Mouse (Mus musculus): Measurements from ENCODE around the gene Snta1. TPM values are rescaled to one million over a fixed set of nuclear protein-coding genes. Genes with fewer than 3 reads are reported as not detected.

Snta1 gene
- polyA plus RNA-seq, 1 experiment from 2014 or later, result 6.7 TPM

DNA sequence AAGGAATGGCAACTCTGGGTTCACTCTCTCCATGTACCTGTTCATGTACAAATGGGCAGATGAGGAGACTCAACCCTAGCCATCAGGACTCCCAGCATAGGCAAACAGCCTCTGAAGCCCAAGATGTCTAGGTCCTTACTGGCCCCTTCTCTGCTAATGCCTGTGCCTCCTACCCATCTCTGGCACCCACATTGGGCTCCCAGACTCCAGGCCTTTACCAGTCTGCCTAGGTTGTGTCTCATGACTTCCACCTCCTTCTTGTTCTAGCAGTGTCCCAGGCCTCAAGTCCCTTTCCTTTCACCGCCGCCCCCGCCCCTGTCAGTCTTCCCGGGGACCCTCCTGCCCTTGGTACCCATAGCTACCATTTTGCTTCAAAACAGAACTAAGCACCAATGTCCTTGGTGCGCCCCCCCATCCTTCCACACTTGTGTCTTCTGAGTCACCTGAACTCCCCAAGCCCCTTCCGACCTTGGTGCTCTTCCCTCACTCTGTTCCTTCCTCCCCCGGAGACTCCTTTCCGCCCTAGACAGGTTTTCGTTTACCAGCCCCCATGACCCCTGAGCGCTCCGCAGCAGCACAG lies 746 bp downstream of the Snta1 start:
- Histone ChIP-seq H3K9me3 (ENCODE audit: control insufficient read depth, low read length) (no peaks in the 10 kb centered on the region), H3K9ac (ENCODE audit: low read length) (peak overlapping the region; percentile 74), H3K4me1 (replicated peaks; ENCODE audit: control insufficient read depth, insufficient read depth) (peaks cover 2% of the 10 kb centered on the region; the same call in 1 of the 2 replicates), H3K36me3 (ENCODE audit: control insufficient read depth, insufficient read depth, low read length) (no peaks in the 10 kb centered on the region), H3K27ac (replicated peaks) (peak overlapping the region; percentile 4; the same call in 1 of the 2 replicates), H3K4me3 (ENCODE audit: low read depth, low read length) (peak overlapping the region; percentile 68), H3K27me3 (ENCODE audit: control insufficient read depth, insufficient read depth, low read length) (no peaks in the 10 kb centered on the region), H3K4me2 (replicated peaks; ENCODE audit: low read depth) (peak overlapping the region; percentile 86)
- WGBS, result 37% methylated on average over 11 of the region's 11 CpGs
- TF ChIP-seq EP300 (optimal IDR thresholded peaks at IDR 0.05) (no peak), CTCF (IDR thresholded peaks at IDR 0.05; ENCODE audit: low read depth) (no peak)
- DNase-seq (ENCODE audit: low spot score), result no peak
- ATAC-seq (ENCODE audit: low FRiP score, low TSS enrichment), result no peak; the same call in 1 of the 2 replicates

DNA sequence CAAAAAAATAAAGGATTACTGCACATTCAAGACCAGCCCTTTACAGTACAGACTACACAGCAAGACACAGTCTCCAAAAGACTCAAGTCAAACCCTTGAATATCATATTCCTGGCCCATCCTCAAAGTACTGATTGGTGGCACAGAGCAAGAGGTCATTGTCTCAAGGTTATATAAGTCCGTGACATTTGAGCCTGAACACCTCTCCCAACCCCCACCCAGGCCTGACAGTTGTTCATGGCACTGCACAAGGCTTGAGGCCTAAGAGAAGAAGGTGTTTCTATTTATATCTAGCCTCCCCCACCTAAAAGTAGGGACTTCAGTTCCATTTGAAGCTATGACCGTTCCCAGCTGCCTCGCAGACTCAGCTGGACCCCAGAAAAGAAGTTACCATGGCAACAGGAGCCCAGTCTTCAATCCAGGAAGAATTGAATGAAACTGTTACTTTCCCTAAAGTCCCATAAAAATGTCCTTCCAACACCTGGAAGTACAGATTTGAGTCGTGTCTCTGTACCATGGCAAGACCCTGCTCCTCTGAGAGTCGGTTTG lies 2.4 kb downstream of the Snta1 start:
- 80% methylated on average over 5 of the region's 5 CpGs for WGBS
- Histone ChIP-seq H3K4me3 (ENCODE audit: low read depth, low read length) (no peak overlapping the region), H3K4me2 (replicated peaks; ENCODE audit: low read depth) (no peak overlapping the region), H3K4me1 (replicated peaks; ENCODE audit: control insufficient read depth, insufficient read depth) (peaks cover 2% of the 10 kb centered on the region; the same call in 1 of the 2 replicates), H3K9me3 (ENCODE audit: control insufficient read depth, low read length) (no peaks in the 10 kb centered on the region), H3K36me3 (ENCODE audit: control insufficient read depth, insufficient read depth, low read length) (no peaks in the 10 kb centered on the region), H3K27me3 (ENCODE audit: control insufficient read depth, insufficient read depth, low read length) (no peaks in the 10 kb centered on the region), H3K9ac (ENCODE audit: low read length) (no peak overlapping the region), H3K27ac (replicated peaks) (no peak overlapping the region)
- TF ChIP-seq CTCF (IDR thresholded peaks at IDR 0.05; ENCODE audit: low read depth), result no peak
- TF ChIP-seq EP300 (optimal IDR thresholded peaks at IDR 0.05), result no peak
- ATAC-seq (ENCODE audit: low FRiP score, low TSS enrichment), result no peak
- no peak for DNase-seq (ENCODE audit: low spot score)

DNA sequence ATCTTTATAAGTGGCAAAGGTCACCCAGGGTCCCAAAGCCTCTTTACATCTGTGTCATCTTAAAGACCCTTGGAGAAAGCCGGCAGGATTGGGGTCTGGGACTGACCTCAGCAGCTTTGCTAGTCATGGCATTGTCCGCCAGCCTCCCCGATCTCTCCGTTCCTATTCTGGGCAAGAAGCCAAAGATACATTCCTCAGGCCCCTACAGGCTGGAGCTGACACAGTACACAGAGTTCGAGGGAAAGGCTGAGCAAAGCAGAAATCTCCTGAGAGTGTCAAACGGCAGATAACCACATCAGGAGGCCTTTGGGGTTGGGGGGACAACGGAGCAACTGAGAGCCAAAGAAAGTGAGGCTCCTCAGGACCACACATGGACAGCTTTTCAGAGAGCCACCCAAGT lies 5.1 kb downstream of the Snta1 start:
- WGBS, result 3% methylated on average over 7 of the region's 7 CpGs
- no peaks in the 10 kb centered on the region for H3K36me3 ChIP-seq (ENCODE audit: control insufficient read depth, insufficient read depth, low read length)
- H3K9ac ChIP-seq (ENCODE audit: low read length), result no peak overlapping the region
- H3K4me1 ChIP-seq (replicated peaks; ENCODE audit: control insufficient read depth, insufficient read depth), result peaks cover 2% of the 10 kb centered on the region; the same call in 1 of the 2 replicates
- TF ChIP-seq CTCF (IDR thresholded peaks at IDR 0.05; ENCODE audit: low read depth), result peak; percentile 53
- TF ChIP-seq EP300 (optimal IDR thresholded peaks at IDR 0.05), result no peak
- H3K4me3 ChIP-seq (ENCODE audit: low read depth, low read length), result no peak overlapping the region
- peak overlapping the region; percentile 20; the same call in 1 of the 2 replicates for H3K4me2 ChIP-seq (replicated peaks; ENCODE audit: low read depth)
- DNase-seq (ENCODE audit: low spot score) (peak; percentile 61), ATAC-seq (ENCODE audit: low FRiP score, low TSS enrichment) (peak; percentile 70)
- peak overlapping the region; percentile 49; the same call in 1 of the 2 replicates for H3K27ac ChIP-seq (replicated peaks)
- no peaks in the 10 kb centered on the region for H3K27me3 ChIP-seq (ENCODE audit: control insufficient read depth, insufficient read depth, low read length)
- no peaks in the 10 kb centered on the region for H3K9me3 ChIP-seq (ENCODE audit: control insufficient read depth, low read length)

DNA sequence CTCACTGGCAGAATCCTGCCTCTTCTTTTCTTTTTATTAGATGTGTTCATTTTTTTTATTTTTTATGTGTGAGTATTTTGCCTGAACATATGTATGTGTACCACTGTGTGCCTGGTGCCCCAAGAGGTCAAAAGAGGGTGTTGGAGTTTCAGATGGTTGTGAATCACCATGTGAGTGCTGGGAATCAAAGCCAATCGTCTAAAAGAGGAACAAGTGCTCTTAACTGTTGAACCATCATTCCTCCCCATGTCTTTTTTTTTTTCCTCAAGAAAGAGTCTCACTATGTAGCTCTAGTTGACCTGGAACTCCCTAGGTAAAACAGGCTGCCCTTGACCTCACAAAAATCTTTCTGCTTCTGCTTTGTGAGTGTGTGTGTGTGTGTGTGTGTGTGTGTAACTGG lies 5.9 kb downstream of the Snta1 start:
- Histone ChIP-seq H3K4me1 (replicated peaks; ENCODE audit: control insufficient read depth, insufficient read depth) (peaks cover 2% of the 10 kb centered on the region; the same call in 1 of the 2 replicates), H3K4me2 (replicated peaks; ENCODE audit: low read depth) (no peak overlapping the region), H3K27ac (replicated peaks) (no peak overlapping the region), H3K9ac (ENCODE audit: low read length) (no peak overlapping the region), H3K27me3 (ENCODE audit: control insufficient read depth, insufficient read depth, low read length) (no peaks in the 10 kb centered on the region), H3K4me3 (ENCODE audit: low read depth, low read length) (no peak overlapping the region), H3K36me3 (ENCODE audit: control insufficient read depth, insufficient read depth, low read length) (no peaks in the 10 kb centered on the region), H3K9me3 (ENCODE audit: control insufficient read depth, low read length) (no peaks in the 10 kb centered on the region)
- WGBS, result 39% methylated on average over 1 of the region's 1 CpGs
- TF ChIP-seq EP300 (optimal IDR thresholded peaks at IDR 0.05) (no peak), CTCF (IDR thresholded peaks at IDR 0.05; ENCODE audit: low read depth) (no peak)
- no peak for ATAC-seq (ENCODE audit: low FRiP score, low TSS enrichment)
- DNase-seq (ENCODE audit: low spot score), result no peak

DNA sequence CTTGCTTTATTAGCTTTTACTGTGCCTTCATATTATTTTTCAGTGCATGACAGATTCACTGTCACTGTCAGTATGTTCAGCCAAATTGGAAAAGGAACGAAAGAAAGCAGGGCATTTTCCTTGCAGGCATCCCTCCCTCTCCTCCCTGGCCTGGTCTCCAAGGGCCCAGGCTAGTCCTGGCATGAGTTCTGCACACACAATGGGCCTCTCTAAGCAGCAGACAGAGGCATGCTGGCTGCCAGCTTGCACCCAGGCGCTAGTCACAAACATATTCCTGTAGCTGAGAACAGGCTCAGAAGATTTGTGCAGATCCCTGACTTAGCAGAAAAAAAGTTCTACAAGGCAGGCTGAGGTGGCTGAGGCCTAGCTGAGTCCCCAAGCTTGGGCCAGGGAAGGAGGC lies 8.6 kb downstream of the Snta1 start:
- ATAC-seq (ENCODE audit: low FRiP score, low TSS enrichment), result no peak
- DNase-seq (ENCODE audit: low spot score), result no peak
- no peak overlapping the region for H3K9ac ChIP-seq (ENCODE audit: low read length)
- no peak overlapping the region for H3K27ac ChIP-seq (replicated peaks)
- no peak overlapping the region for H3K4me2 ChIP-seq (replicated peaks; ENCODE audit: low read depth)
- H3K36me3 ChIP-seq (ENCODE audit: control insufficient read depth, insufficient read depth, low read length), result no peaks in the 10 kb centered on the region
- WGBS, result 60% methylated on average over 2 of the region's 2 CpGs
- H3K27me3 ChIP-seq (ENCODE audit: control insufficient read depth, insufficient read depth, low read length), result no peaks in the 10 kb centered on the region
- H3K9me3 ChIP-seq (ENCODE audit: control insufficient read depth, low read length), result no peaks in the 10 kb centered on the region
- TF ChIP-seq EP300 (optimal IDR thresholded peaks at IDR 0.05) (no peak), CTCF (IDR thresholded peaks at IDR 0.05; ENCODE audit: low read depth) (no peak)
- H3K4me3 ChIP-seq (ENCODE audit: low read depth, low read length), result no peak overlapping the region
- peaks cover 2% of the 10 kb centered on the region; the same call in 1 of the 2 replicates for H3K4me1 ChIP-seq (replicated peaks; ENCODE audit: control insufficient read depth, insufficient read depth)

DNA sequence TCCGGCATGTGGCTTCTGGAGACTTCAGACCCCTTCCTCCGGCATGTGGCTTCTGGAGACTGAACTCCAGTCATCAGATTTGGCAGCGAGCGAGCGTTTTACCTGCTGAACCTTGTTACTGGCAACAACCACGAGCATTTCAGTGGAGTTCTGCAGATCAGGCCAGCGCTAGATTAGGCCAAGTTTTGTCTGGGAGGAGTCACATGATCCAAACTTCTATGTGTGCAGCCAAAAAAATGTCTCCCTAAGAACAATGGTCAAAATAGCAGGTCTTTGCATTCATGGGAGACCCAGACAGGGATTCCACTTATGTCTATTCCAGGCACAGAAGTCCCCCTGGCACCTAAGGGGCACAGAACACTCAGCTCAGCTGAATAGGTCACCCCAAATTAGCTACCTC lies 9.6 kb downstream of the Snta1 start:
- no peak for ATAC-seq (ENCODE audit: low FRiP score, low TSS enrichment)
- no peak for DNase-seq (ENCODE audit: low spot score)

More for the DNA sequence above, 9.6 kb downstream of the Snta1 start:
- H3K27me3 ChIP-seq (ENCODE audit: control insufficient read depth, insufficient read depth, low read length), result no peaks in the 10 kb centered on the region
- H3K4me1 ChIP-seq (replicated peaks; ENCODE audit: control insufficient read depth, insufficient read depth), result peaks cover 2% of the 10 kb centered on the region; the same call in 1 of the 2 replicates
- H3K36me3 ChIP-seq (ENCODE audit: control insufficient read depth, insufficient read depth, low read length), result no peaks in the 10 kb centered on the region
- H3K4me3 ChIP-seq (ENCODE audit: low read depth, low read length), result no peak overlapping the region
- TF ChIP-seq EP300 (optimal IDR thresholded peaks at IDR 0.05) (no peak), CTCF (IDR thresholded peaks at IDR 0.05; ENCODE audit: low read depth) (no peak)
- WGBS, result 69% methylated on average over 7 of the region's 7 CpGs
- no peak overlapping the region for H3K9ac ChIP-seq (ENCODE audit: low read length)
- H3K27ac ChIP-seq (replicated peaks), result no peak overlapping the region
- no peaks in the 10 kb centered on the region for H3K9me3 ChIP-seq (ENCODE audit: control insufficient read depth, low read length)
- no peak overlapping the region for H3K4me2 ChIP-seq (replicated peaks; ENCODE audit: low read depth)
